11 mouse cellular contexts compared by ENCODE assay signal in the genomic region with DNA sequence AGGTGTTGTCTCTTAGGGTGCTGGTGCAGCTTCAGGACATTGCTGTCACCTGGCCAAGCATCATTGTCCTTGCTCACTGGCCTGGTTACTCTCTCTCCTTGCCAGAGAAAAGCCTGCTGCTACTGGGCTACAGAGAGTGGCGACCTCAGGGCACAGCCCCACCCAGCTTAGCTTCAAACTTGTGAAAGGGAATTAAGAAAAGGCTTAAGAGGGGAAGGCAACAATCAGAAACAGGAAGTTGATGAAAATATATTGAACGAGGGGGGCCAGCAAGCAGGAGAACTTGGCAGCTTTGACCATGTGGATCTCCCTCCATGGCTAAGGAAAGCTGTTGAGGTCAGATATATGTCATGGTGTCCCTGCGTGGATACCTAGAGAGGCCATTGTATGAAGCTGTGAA.
"Had no signal": no experiment of that assay in that cellular context is flagged by ENCODE, and none has a peak within 500 bp of the region (broad histone marks: within the 10 kb centered on the region; RNA-seq: fewer than 3 reads in every experiment).

No protein-coding gene starts in this region.

- DNase-seq: kidney, adult 18-20 months; kidney, postnatal 14 days; lung, adult 2 months; lung, postnatal 36 days; right cerebral cortex, postnatal 4 days; spleen, adult 18-20 months; thymus, postnatal 36 days had no signal

- ATAC-seq: hindbrain, postnatal 0 days; intestine, embryonic 15.5 days; lung, postnatal 0 days; midbrain, embryonic 16.5 days had no signal
